Mouse (Mus musculus) hindbrain, embryonic 15.5 days (tissue): ENCODE results near the gene Ppp3ca. TPM values are rescaled to one million over a fixed set of nuclear protein-coding genes. Genes with fewer than 3 reads are reported as not detected.
A peak's percentile ranks its signal among the peaks of the same experiment; 100 is the strongest.

ENCODE experiments used
- ATAC-seq: fragments of 200-750 bp; cut with Nextera tagmentation; 2 replicates; pipeline ENCODE4 v1.8.0; 2017; ENCODE audit warnings: low read depth, moderate number of reproducible peaks, moderate TSS enrichment; ENCODE audit not compliant: low FRiP score
- H3K27ac ChIP-seq: fragments of 300-500 bp; sonication (generic); replicated peaks from 2 replicates; pipeline ENCODE4 v1.5.1; 2015; ENCODE audit warnings: mild to moderate bottlenecking, inconsistent platforms
- H3K27me3 ChIP-seq: fragments of 300-500 bp; sonication (generic); 2 replicates; pipeline ENCODE4 v1.6.1; 2015; ENCODE audit warnings: control low read depth, inconsistent platforms
- H3K36me3 ChIP-seq: fragments of 300-500 bp; sonication (generic); 2 replicates; pipeline ENCODE4 v1.6.1; 2015; ENCODE audit warnings: control low read depth, inconsistent platforms
- H3K4me1 ChIP-seq: fragments of 300-500 bp; sonication (generic); replicated peaks from 2 replicates; pipeline ENCODE4 v1.6.1; 2015; ENCODE audit warnings: control low read depth, inconsistent platforms
- H3K4me2 ChIP-seq: fragments of 300-500 bp; sonication (generic); 2 replicates; pipeline ENCODE4 v1.6.1; 2015; ENCODE audit warnings: moderate library complexity, mild to moderate bottlenecking, inconsistent platforms
- H3K4me3 ChIP-seq: fragments of 300-500 bp; sonication (generic); 2 replicates; pipeline ENCODE4 v1.5.1; 2015; ENCODE audit warnings: mild to moderate bottlenecking, inconsistent platforms
- H3K9ac ChIP-seq: fragments of 300-500 bp; sonication (generic); 2 replicates; pipeline ENCODE4 v1.6.1; 2015; ENCODE audit warnings: inconsistent platforms
- H3K9me3 ChIP-seq: fragments of 300-500 bp; sonication (generic); 2 replicates; pipeline ENCODE4 v1.6.1; 2016; ENCODE audit warnings: control low read depth, inconsistent platforms
- WGBS: fragments of 180-500 bp; shearing (Covaris S2); methylation state at CpG from one replicate; pipeline ENCODE4 v1.1.7; 2015; 5-methylcytosine and 5-hydroxymethylcytosine counted together
- polyA plus RNA-seq: library from polyadenylated mRNA; unstranded; fragments of >200 nt; fragmentation: Nextera tagmentation; extraction: Ambion mirVana; gene quantifications from 2 replicates; pipeline ENCODE4 v1.2.1, GENCODE M21; 2015

Gene Ppp3ca
- polyA plus RNA-seq, 1 experiment from 2014 or later = 180 TPM

DNA sequence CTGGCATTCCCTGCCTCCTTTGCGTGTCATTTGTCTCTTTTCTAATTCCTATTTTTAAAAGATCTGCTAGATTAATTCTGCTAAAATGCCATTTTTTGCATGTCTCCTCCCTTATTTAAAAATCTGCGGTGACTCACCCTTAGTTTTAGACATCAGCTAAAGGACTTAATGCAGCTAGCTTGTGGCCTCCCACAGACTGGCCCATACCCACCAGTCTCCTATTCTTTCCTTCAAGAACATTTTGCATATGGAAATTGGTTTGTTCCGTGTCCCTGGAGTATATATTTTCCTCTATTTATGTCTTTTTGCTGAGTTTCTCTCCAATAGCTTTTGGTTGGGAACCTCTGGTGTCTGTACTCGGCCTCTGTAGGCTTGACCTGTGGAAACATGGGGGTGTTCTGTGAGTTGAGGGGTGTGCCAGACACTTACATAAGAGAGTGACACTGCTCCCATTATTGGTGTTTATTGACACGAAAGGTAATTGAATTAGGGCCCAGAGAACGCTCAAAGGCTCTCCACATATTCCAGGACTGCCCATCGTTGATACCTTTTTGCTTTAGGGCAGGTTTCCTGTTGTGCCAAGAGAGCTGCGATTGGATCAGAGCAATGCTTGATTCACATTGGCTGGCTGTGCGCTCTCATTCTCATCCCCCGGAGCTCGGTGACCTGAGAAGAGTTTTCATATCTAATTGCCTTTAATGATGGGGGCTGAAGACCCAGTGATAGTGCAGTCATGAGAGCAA is 163.2 kb downstream of the Ppp3ca start:
- WGBS = 34% methylated on average over 11 of the region's 11 CpGs
- Histone ChIP-seq H3K27ac (no peak overlapping the region), H3K9me3 (no peaks in the 10 kb centered on the region), H3K4me3 (no peak overlapping the region), H3K4me2 (peak overlapping the region; percentile 31), H3K27me3 (no peaks in the 10 kb centered on the region), H3K9ac (no peak overlapping the region), H3K4me1 (peaks cover 48% of the 10 kb centered on the region), H3K36me3 (no peaks in the 10 kb centered on the region)
- ATAC-seq = no peak

GRCm38 (mm10) chr3:136833893-136834292 is 164.0 kb downstream of the Ppp3ca start:
- Histone ChIP-seq H3K4me2 (peak overlapping the region; percentile 31), H3K4me1 (peaks cover 47% of the 10 kb centered on the region), H3K4me3 (no peak overlapping the region), H3K27me3 (no peaks in the 10 kb centered on the region), H3K9me3 (no peaks in the 10 kb centered on the region), H3K9ac (no peak overlapping the region), H3K36me3 (no peaks in the 10 kb centered on the region), H3K27ac (peak overlapping the region; percentile 50; the same call in 1 of the 2 replicates)
- ATAC-seq = peak; percentile 50; the same call in 1 of the 2 replicates
- WGBS = 7% methylated on average over 5 of the region's 5 CpGs

DNA sequence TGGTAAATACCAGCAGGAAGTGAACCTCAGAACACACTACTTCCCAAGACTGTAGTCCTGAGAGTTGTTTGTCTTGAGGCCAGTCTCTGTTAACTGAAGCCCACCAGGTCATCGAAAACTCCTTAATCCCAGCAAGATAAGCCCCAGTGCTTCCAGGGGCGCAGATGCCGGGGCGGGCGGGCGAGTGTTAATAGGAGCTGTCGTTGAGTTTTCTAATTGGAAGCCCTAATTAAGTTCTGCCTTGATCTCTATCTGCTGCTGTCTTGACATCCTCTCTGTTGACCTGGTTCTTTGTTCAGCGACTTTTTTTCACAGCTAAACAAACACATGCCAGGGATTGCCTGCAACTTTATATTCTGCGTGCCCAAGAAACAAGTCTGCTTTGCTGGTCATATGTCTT is 165.9 kb downstream of the Ppp3ca start:
- WGBS = 37% methylated on average over 9 of the region's 9 CpGs
- Histone ChIP-seq H3K9ac (no peak overlapping the region), H3K4me1 (peaks cover 44% of the 10 kb centered on the region), H3K36me3 (no peaks in the 10 kb centered on the region), H3K9me3 (no peaks in the 10 kb centered on the region), H3K4me2 (no peak overlapping the region), H3K4me3 (no peak overlapping the region), H3K27me3 (no peaks in the 10 kb centered on the region), H3K27ac (no peak overlapping the region)
- no peak for ATAC-seq

DNA sequence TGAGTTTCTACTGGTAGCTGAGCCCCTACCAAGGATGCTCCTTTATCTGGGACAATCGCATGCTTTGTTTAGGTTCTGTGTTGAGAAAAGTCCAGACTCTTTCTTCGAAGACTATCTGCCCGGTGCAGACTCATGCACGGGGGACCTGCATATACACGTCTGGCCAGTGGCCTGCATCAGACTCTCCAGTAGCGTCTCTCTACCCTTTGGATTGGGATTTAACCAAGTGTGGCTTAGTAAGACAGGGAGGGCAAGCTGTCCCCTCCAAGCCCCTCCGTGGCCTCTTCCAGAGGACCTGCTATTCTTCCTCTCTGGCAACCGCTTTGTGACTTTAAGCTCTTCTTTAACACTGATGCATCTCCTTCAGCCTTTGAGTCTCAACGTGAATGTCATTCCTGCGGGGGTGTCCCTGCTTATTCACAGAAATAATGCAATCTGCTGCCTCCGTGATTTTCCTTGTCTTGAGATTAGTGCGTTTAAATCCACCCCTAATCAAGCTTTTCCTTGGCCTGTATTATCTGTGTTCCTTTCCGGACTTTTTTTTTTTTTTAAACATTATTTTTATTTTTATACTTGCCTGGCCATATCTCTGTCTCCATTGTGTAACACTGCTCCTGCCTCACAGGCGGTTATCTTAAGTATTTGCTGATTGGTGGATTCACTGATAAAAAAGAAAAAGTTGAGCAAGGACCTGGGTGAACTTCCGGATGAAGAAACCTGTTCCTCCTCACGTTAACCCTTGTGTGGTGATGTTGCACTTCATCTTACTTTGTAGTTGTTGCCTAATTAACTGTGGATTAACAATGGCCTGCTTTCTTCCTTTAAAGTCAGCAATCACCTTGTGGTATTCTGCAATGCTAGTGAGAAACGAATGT is 166.6 kb downstream of the Ppp3ca start:
- Histone ChIP-seq H3K4me1 (peaks cover 39% of the 10 kb centered on the region), H3K4me3 (no peak overlapping the region), H3K27me3 (no peaks in the 10 kb centered on the region), H3K4me2 (no peak overlapping the region), H3K27ac (0 out of 2 replicates have a peak overlapping the region, but pooled peaks have one; percentile 48), H3K9me3 (no peaks in the 10 kb centered on the region), H3K9ac (no peak overlapping the region), H3K36me3 (no peaks in the 10 kb centered on the region)
- ATAC-seq = no peak
- WGBS = 62% methylated on average over 17 of the region's 17 CpGs

DNA sequence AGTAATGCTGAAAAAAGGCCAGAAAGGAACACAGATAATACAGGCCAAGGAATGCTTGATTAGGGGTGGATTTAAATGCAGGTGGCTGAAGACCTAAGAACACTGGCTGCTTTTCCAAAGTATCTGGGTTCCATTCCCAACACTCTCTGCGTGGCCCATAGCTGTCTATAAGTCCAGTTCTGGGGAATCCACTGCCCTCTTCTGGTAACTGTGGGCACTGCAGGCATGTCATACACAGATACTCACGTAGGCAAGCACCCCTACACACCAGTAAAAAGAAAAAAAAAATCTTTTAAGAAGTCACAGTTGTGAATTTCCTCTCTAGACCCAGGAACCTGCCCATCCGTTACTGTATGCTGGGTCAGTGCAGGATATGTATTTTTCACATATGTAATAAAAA is 167.7 kb downstream of the Ppp3ca start:
- Histone ChIP-seq H3K36me3 (no peaks in the 10 kb centered on the region), H3K27ac (no peak overlapping the region), H3K9me3 (no peaks in the 10 kb centered on the region), H3K27me3 (no peaks in the 10 kb centered on the region), H3K4me3 (no peak overlapping the region), H3K9ac (no peak overlapping the region), H3K4me2 (no peak overlapping the region), H3K4me1 (peaks cover 34% of the 10 kb centered on the region)
- 94% methylated on average over 3 of the region's 3 CpGs for WGBS
- ATAC-seq = no peak

GRCm38 (mm10) chr3:136841282-136841681 is 171.4 kb downstream of the Ppp3ca start:
- H3K4me3 ChIP-seq = no peak overlapping the region
- H3K9me3 ChIP-seq = no peaks in the 10 kb centered on the region
- no peaks in the 10 kb centered on the region for H3K27me3 ChIP-seq
- H3K36me3 ChIP-seq = no peaks in the 10 kb centered on the region
- no peak for ATAC-seq
- H3K9ac ChIP-seq = no peak overlapping the region
- H3K4me1 ChIP-seq = peaks cover 20% of the 10 kb centered on the region
- no peak overlapping the region for H3K4me2 ChIP-seq
- 62% methylated on average over 3 of the region's 3 CpGs for WGBS
- no peak overlapping the region for H3K27ac ChIP-seq

DNA sequence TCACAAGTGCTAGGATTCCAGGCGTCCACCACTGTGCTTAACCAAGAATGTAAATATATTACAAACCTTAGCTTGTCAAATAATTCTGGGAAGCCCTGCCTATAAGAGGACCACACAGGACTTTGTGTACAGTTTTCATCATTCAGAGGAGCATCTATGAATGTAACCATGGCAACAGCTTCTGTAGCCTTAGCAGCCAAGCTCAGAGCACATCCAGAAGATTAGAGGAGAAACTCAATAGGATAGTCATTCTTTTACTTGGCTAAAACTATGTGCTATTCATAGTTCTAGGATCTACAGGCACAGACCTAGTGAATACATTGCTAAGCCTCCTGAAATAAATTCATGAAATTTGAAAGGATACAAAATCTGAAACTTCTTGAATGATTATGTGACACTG is 172.5 kb downstream of the Ppp3ca start:
- Histone ChIP-seq H3K36me3 (no peaks in the 10 kb centered on the region), H3K4me1 (peaks cover 19% of the 10 kb centered on the region), H3K4me2 (no peak overlapping the region), H3K27me3 (no peaks in the 10 kb centered on the region), H3K9ac (no peak overlapping the region), H3K4me3 (no peak overlapping the region), H3K9me3 (no peaks in the 10 kb centered on the region), H3K27ac (no peak overlapping the region)
- ATAC-seq = 0 out of 2 replicates have a peak, but pooled peaks have one; percentile 19
- 48% methylated on average over 1 of the region's 1 CpGs for WGBS

- no peak overlapping the region for H3K9ac ChIP-seq
These were observed 174.0 kb downstream of the Ppp3ca start for GRCm38 (mm10) chr3:136843811-136844491.

DNA sequence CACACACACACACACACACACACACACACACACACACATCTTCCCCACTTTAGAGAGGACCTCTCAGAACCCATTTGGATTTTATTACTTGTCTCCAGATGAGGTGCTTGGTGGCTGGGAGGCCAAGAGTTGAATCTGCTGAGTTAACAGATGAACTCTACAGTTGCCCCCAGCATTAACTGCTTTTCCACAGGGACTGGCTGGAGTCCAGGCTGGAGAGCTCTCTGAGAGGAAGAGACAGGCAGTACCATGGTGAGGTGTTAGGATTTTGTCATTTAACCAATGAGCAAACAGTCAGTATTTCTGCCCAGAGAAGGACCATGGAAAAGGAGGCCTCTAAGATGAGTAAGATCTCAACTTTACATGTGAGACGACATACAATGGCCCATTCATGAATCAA is 179.1 kb downstream of the Ppp3ca start:
- Histone ChIP-seq H3K4me3 (no peak overlapping the region), H3K9me3 (no peaks in the 10 kb centered on the region), H3K4me1 (peaks cover under 1% of the 10 kb centered on the region), H3K27ac (no peak overlapping the region), H3K9ac (no peak overlapping the region), H3K36me3 (no peaks in the 10 kb centered on the region), H3K27me3 (no peaks in the 10 kb centered on the region), H3K4me2 (no peak overlapping the region)
- WGBS = 98% methylated on average over 1 of the region's 1 CpGs
- ATAC-seq = no peak

More at GRCm38 (mm10) chr3:136843811-136844491, 174.0 kb downstream of the Ppp3ca start:
- 37% methylated on average over 7 of the region's 7 CpGs for WGBS
- peak; percentile 52; the same call in 1 of the 2 replicates for ATAC-seq
- peaks cover 19% of the 10 kb centered on the region for H3K4me1 ChIP-seq
- no peak overlapping the region for H3K27ac ChIP-seq
- H3K27me3 ChIP-seq = no peaks in the 10 kb centered on the region
- H3K9me3 ChIP-seq = no peaks in the 10 kb centered on the region
- H3K36me3 ChIP-seq = no peaks in the 10 kb centered on the region
- no peak overlapping the region for H3K4me2 ChIP-seq
- H3K4me3 ChIP-seq = no peak overlapping the region

DNA sequence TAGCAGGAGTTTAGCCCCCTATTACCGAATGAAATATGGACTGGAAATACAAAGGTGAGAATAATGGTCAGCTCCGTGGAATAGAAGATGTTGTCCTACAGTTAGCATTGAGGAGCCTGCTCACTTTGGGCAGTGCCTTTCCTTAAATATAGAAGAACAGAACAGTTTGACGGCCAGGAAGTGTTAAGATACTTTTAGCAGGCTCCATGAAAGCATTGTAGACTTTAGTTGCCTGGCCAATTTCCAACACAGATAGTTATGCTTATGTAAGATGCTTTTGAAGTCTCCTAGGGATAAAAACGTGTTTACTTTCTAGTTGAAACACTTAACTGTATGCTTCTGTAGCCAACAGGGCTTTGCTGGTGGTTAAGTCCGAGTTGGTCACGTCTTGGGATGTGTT is 183.0 kb downstream of the Ppp3ca start:
- Histone ChIP-seq H3K27ac (no peak overlapping the region), H3K27me3 (no peaks in the 10 kb centered on the region), H3K9ac (no peak overlapping the region), H3K4me2 (no peak overlapping the region), H3K9me3 (no peaks in the 10 kb centered on the region), H3K36me3 (no peaks in the 10 kb centered on the region), H3K4me3 (no peak overlapping the region), H3K4me1 (no peaks in the 10 kb centered on the region)
- WGBS = 88% methylated on average over 6 of the region's 6 CpGs
- no peak for ATAC-seq

GRCm38 (mm10) chr3:136853596-136853995 is 183.7 kb downstream of the Ppp3ca start:
- no peaks in the 10 kb centered on the region for H3K36me3 ChIP-seq
- H3K27me3 ChIP-seq = no peaks in the 10 kb centered on the region
- ATAC-seq = no peak
- no peak overlapping the region for H3K4me2 ChIP-seq
- no peaks in the 10 kb centered on the region for H3K9me3 ChIP-seq
- H3K27ac ChIP-seq = no peak overlapping the region
- H3K4me1 ChIP-seq = no peaks in the 10 kb centered on the region
- no peak overlapping the region for H3K9ac ChIP-seq
- 90% methylated on average over 4 of the region's 4 CpGs for WGBS
- H3K4me3 ChIP-seq = no peak overlapping the region

DNA sequence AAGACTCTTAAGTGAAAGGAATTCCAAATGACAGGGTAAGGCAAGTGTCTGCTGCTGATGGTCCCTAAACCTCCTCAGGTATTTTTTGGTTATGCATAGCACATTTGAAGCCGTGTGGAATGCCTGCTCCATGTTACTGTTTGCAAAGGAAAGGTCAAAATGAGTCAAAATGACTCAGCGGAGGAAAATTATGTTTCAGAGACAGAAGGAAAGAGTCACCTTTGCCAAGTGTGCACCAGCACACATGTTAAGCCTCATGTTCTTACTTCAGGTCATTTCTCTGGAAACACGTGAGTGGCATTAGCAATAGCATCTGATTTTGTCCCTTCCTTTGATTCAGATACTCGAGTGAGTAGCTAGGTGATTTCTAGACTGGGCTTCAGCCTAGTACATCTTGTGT is 186.1 kb downstream of the Ppp3ca start:
- H3K4me3 ChIP-seq = no peak overlapping the region
- no peak overlapping the region for H3K9ac ChIP-seq
- no peaks in the 10 kb centered on the region for H3K27me3 ChIP-seq
- ATAC-seq = no peak
- no peak overlapping the region for H3K4me2 ChIP-seq
- WGBS = 93% methylated on average over 4 of the region's 4 CpGs
- no peaks in the 10 kb centered on the region for H3K9me3 ChIP-seq
- H3K36me3 ChIP-seq = no peaks in the 10 kb centered on the region
- no peak overlapping the region for H3K27ac ChIP-seq
- no peaks in the 10 kb centered on the region for H3K4me1 ChIP-seq
